Mouse (Mus musculus): Measurements from ENCODE around the gene Cyp2b10. TPM values are rescaled to one million over a fixed set of nuclear protein-coding genes. Genes with fewer than 3 reads are reported as not detected.
"Not testable (repeated sequence)": the region's sequence is repeated elsewhere in the genome, so short reads cannot be mapped to it uniquely, and the experiment has no call there.

The Cyp2b10 gene
- total RNA-seq, 2 experiments from 2014 or later = not detected

DNA sequence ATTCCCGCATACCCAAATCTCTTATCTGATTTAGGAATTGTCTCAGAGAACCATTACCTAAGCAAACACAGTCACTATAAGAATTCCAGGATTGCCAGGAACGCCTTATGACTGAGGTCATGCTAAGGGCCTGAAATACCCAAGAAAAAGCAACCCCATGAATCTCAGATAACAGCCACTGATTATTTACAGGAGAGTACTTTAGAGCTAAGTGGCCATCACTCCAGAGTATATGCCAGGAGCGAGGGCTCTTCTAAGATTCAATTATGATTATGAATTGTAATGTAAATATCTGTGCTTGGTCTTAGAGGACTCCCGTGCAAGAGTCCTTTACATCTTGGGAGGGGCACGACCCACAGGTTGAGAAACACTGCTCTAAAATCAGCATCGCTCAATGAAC, 10.0 kb downstream of the Cyp2b10 start:
- no peak for ATAC-seq (replicated peaks; ENCODE audit: poor library complexity, severe bottlenecking)

DNA sequence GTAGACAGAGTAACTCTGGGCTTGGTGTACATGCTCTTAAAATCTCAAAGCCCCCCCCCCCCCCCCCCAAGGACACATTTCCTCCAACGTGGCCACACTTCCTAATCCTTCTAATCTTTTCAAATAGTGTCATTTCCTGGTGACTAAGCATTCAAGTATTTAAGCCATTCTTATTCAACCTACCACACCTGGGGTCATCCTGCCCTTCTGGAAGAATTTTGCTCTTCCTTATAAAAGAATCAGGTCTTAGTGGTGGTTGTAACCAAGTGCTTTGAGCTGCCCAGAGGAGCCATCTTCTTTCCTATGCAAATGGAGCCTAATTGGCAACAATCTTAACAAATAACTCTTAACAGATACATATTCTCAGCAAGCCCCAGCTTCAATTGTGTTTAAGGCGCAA, 12.6 kb downstream of the Cyp2b10 start:
- ATAC-seq (replicated peaks; ENCODE audit: poor library complexity, severe bottlenecking) = no peak

DNA sequence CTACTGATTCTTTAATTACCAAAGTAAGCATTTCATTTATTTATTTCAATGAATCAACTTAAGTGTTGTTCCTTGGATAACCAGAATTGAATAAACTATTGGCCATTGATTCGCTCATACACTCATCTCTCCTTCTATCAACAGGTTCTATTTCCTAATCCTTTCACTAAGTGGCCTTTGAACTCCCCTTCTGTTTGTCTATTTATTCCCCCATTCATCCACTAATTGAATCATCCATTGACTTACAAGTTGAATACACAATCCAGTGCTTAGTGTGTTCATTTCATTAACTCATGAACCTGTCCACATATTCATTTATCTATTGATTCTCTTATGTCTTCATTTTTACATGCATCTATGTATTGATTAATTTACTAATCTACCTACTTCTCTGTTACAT, 18.7 kb downstream of the Cyp2b10 start:
- ATAC-seq (replicated peaks; ENCODE audit: poor library complexity, severe bottlenecking) = no peak

DNA sequence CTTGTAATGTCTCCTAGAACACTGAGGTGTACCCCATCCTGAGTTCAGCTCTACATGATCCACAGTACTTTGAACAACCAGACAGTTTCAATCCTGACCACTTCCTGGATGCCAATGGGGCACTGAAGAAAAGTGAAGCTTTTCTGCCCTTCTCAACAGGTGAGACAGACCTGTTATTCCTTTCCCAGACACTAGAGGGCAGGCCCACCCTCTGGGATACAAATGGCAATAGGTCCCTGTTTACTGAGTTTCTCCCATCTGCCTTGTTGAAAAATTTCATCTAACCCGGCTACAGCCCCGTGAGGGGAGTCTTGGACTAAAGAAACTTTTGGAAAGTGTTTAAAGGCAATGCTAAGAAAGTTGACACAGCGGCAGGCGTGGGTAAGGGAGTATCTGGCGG, 19.9 kb downstream of the Cyp2b10 start:
- not testable (repeated sequence) for ATAC-seq (replicated peaks; ENCODE audit: poor library complexity, severe bottlenecking)

DNA sequence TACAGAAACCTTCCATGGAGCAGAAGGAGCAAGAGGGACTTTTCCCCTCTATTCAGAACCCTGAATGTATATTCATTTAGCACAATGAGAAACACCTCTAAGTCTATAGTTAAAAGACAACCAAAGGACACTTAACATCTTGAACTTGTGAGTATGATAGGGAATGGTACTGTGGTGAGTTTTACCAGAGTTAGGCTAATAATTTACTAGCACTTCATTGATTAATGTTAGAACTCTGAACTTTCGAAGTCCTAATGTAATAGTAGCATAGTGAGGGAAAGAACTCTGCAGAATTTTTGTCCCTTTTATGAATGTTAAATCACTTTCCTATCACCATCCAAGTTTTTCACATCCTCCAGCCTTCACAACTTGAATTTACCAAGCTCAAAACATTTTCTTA, 22.0 kb downstream of the Cyp2b10 start:
- no peak for ATAC-seq (replicated peaks; ENCODE audit: poor library complexity, severe bottlenecking)

DNA sequence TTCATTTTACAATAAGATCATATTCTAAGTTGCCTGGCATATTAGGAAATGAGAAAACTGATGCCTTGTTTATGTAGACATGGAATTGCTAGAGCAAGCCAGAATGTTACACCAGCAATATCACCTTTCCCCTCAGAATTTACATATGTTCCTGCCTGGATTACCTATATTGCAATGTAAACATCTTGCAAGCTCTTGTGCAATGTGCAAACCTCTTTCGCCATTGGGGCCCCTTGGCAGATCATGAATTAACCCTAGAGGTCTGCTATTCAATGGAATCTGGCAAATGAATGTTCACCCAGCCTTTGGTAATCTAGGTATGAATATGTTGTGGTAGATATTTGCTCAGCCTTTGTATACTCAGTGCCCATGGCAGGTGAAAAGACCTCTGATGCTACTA, 47.9 kb downstream of the Cyp2b10 start:
- no peak for ATAC-seq (replicated peaks; ENCODE audit: poor library complexity, severe bottlenecking)

Other genes with a start within 250 kb of the Cyp2b10 start
- 42.3 and 76.3 TPM in 2 replicates for gene Bckdha, start 238.6 kb upstream of the Cyp2b10 start, total RNA-seq (2014; fragmentation: Nextera tagmentation)
- gene Bckdha, start 238.6 kb upstream of the Cyp2b10 start, total RNA-seq (2017) = 59.8 and 64.6 TPM in 2 replicates
- gene Exosc5, start 238.5 kb upstream of the Cyp2b10 start, total RNA-seq (2014; fragmentation: Nextera tagmentation) = 84.1 and 154 TPM in 2 replicates
- gene Exosc5, start 238.5 kb upstream of the Cyp2b10 start, total RNA-seq (2017) = 73.1 and 81.3 TPM in 2 replicates
- gene Tmem91, start 222.5 kb upstream of the Cyp2b10 start, total RNA-seq (2014; fragmentation: Nextera tagmentation) = 0.75 and 1.5 TPM in 2 replicates
- not detected in 2 replicates for gene Tmem91, start 222.5 kb upstream of the Cyp2b10 start, total RNA-seq (2017)
- gene B9d2, start 216.8 kb upstream of the Cyp2b10 start, total RNA-seq (2014; fragmentation: Nextera tagmentation) = 49.7 and 53.8 TPM in 2 replicates
- 31.0 and 49.9 TPM in 2 replicates for gene B9d2, start 216.8 kb upstream of the Cyp2b10 start, total RNA-seq (2017)
- gene Tgfb1, start 210.6 kb upstream of the Cyp2b10 start, total RNA-seq (2014; fragmentation: Nextera tagmentation) = 261 and 291 TPM in 2 replicates
- gene Tgfb1, start 210.6 kb upstream of the Cyp2b10 start, total RNA-seq (2017) = 26.4 and 34.3 TPM in 2 replicates
- gene Ccdc97, start 178.5 kb upstream of the Cyp2b10 start, total RNA-seq (2014; fragmentation: Nextera tagmentation) = 35.6 and 51.7 TPM in 2 replicates
- 8.9 and 14.8 TPM in 2 replicates for gene Ccdc97, start 178.5 kb upstream of the Cyp2b10 start, total RNA-seq (2017)
- 146 and 152 TPM in 2 replicates for gene Hnrnpul1, start 142.9 kb upstream of the Cyp2b10 start, total RNA-seq (2014; fragmentation: Nextera tagmentation)
- 146 and 175 TPM in 2 replicates for gene Hnrnpul1, start 142.9 kb upstream of the Cyp2b10 start, total RNA-seq (2017)
- 1.0 and 4.0 TPM in 2 replicates for gene Axl, start 108.9 kb upstream of the Cyp2b10 start, total RNA-seq (2014; fragmentation: Nextera tagmentation)
- gene Axl, start 108.9 kb upstream of the Cyp2b10 start, total RNA-seq (2017) = 0.43 and 5.5 TPM in 2 replicates
- gene Cyp2s1, start 80.7 kb upstream of the Cyp2b10 start, total RNA-seq (2014; fragmentation: Nextera tagmentation) = not detected in 2 replicates
- gene Cyp2s1, start 80.7 kb upstream of the Cyp2b10 start, total RNA-seq (2017) = not detected in 2 replicates
- not detected in 2 replicates for gene Cyp2b13, start 163.9 kb downstream of the Cyp2b10 start, total RNA-seq (2014; fragmentation: Nextera tagmentation)
- not detected in 2 replicates for gene Cyp2b13, start 163.9 kb downstream of the Cyp2b10 start, total RNA-seq (2017)